ENCODE assay signal across 9 mouse cellular contexts in genomic region chr1:178683631-178684030, GRCm38 (mm10).
DNase-seq lines count a peak whose midpoint lies in the region; ATAC-seq and TF ChIP-seq lines count a peak whose summit lies in the region.
"Had no signal": no experiment of that assay in that cellular context is flagged by ENCODE, and none has a peak within 500 bp of the region (broad histone marks: within the 10 kb centered on the region; RNA-seq: fewer than 3 reads in every experiment).

No protein-coding gene starts in this region.

- H3K4me1 ChIP-seq in kidney, adult 2 months (ENCODE audit: control insufficient read depth, insufficient read depth, low read length): no peaks in the 10 kb centered on the region

- DNase-seq in gastrocnemius, adult 18-20 months (ENCODE audit: low spot score): peak; percentile 44
- DNase-seq in gastrocnemius, postnatal 4 days (ENCODE audit: low spot score in 2 of 2): no peak
- peak; percentile 11 for DNase-seq in MN1 (ENCODE audit: low spot score)
- DNase-seq in kidney, adult 2 months: peak; percentile 34
- DNase-seq in left cerebral cortex, adult 2 months (ENCODE audit: extremely low spot score in 1 of 2, low spot score in 2 of 2): peak; percentile 33
- no peak for DNase-seq in spleen, postnatal 4 days (ENCODE audit: low spot score in 2 of 2)
- no peak for DNase-seq in adrenal gland, adult (ENCODE audit: inconsistent age in 2 of 2, low spot score in 1 of 2)

- H3K27ac ChIP-seq in kidney, adult 2 months (ENCODE audit: insufficient read depth, low read depth, low read length): no peak overlapping the region
- no peak overlapping the region for H3K27ac ChIP-seq in left cerebral cortex, adult 2 months

- WGBS in kidney, adult 2 months: 17% methylated on average over 10 of the region's 10 CpGs

- no peaks in the 10 kb centered on the region for H3K27me3 ChIP-seq in kidney, adult 2 months (replicated peaks; ENCODE audit: control insufficient read depth, insufficient read depth, low read length)

- TF ChIP-seq CTCF in kidney, adult 2 months (conservative IDR thresholded peaks at IDR 0.05; ENCODE audit: insufficient read depth, insufficient read length, low read depth, low read length): no peak
- TF ChIP-seq CTCF in left cerebral cortex, adult 2 months (IDR thresholded peaks at IDR 0.05): peak; percentile 10; the same call in 1 of the 2 replicates

- ATAC-seq in megakaryocyte progenitor cell, adult 5-6 weeks (replicated peaks; ENCODE audit: poor library complexity): no peak
- ATAC-seq: activated CD4-positive, CD25-positive, alpha-beta regulatory T cell, adult 4 months had no signal

- H3K36me3 ChIP-seq in kidney, adult 2 months (ENCODE audit: control insufficient read depth, insufficient read depth, low read length): no peaks in the 10 kb centered on the region

- no peak for TF ChIP-seq POLR2A in kidney, adult 2 months (IDR thresholded peaks at IDR 0.05; ENCODE audit: low read depth, low read length)

- intact Hi-C loops in left cerebral cortex, adult 2 months (cut with DNase I): loop anchor here (2.0 kb wide), 1 partner anchor 59 kb away; no protein-coding TSS in a partner anchor

- no peak overlapping the region for H3K4me3 ChIP-seq in kidney, adult 2 months (ENCODE audit: insufficient read depth, low read depth, low read length)
- no peak overlapping the region for H3K4me3 ChIP-seq in left cerebral cortex, adult 2 months

Comparison
In these comparisons a context has a peak if more than half of its experiments do, and no peak if none do; other contexts are left out.
1. DNase-seq: peak in gastrocnemius, adult 18-20 months (single experiment), MN1 (single experiment), kidney, adult 2 months (single experiment) and left cerebral cortex, adult 2 months (2 of 2); none in gastrocnemius, postnatal 4 days (0 of 2), spleen, postnatal 4 days (0 of 2) and adrenal gland, adult (0 of 2).